In genomic region chr2:60773592-60773991, GRCm38 (mm10) we compare ENCODE assay signal across 9 mouse cellular contexts. TPM values are rescaled to one million over a fixed set of nuclear protein-coding genes. Genes with fewer than 3 reads are reported as not detected.
DNase-seq lines count a peak whose midpoint lies in the region; ATAC-seq lines count a peak whose summit lies in the region.
"Had no signal": no experiment of that assay in that cellular context is flagged by ENCODE, and none has a peak within 500 bp of the region (broad histone marks: within the 10 kb centered on the region; RNA-seq: fewer than 3 reads in every experiment).

No protein-coding gene starts in this region.

- WGBS in embryonic facial prominence, embryonic 14.5 days, result 83% methylated on average over 5 of the region's 5 CpGs
- WGBS in embryonic facial prominence, embryonic 10.5 days, result 91% methylated on average over 5 of the region's 5 CpGs
- 77% methylated on average over 5 of the region's 5 CpGs for WGBS in forebrain, embryonic 16.5 days
- WGBS in intestine, embryonic 15.5 days, result 80% methylated on average over 5 of the region's 5 CpGs

- DNase-seq in embryonic facial prominence, embryonic 14.5 days (ENCODE audit: low spot score), result peak; percentile 30
- no peak for DNase-seq in embryonic facial prominence, embryonic 10.5 days (ENCODE audit: low spot score)
- peak; percentile 57 for DNase-seq in Muller cell, postnatal 12 days (ENCODE audit: inconsistent ontology term)
- DNase-seq in gastrocnemius, postnatal 14 days, result peak; percentile 45
- DNase-seq in lung, adult 18-20 months, result peak; percentile 59 to 65
- DNase-seq in retina, postnatal 1 day, result no peak

- no peak overlapping the region for H3K4me3 ChIP-seq in embryonic facial prominence, embryonic 14.5 days (ENCODE audit: low read depth, low read length)
- no peak overlapping the region for H3K4me3 ChIP-seq in embryonic facial prominence, embryonic 10.5 days
- H3K4me3 ChIP-seq in forebrain, embryonic 16.5 days (replicated peaks; ENCODE audit: low read length), result no peak overlapping the region
- no peak overlapping the region for H3K4me3 ChIP-seq in intestine, embryonic 15.5 days (replicated peaks)
- H3K4me3 ChIP-seq: limb, embryonic 15.5 days had no signal

- no peak overlapping the region for H3K9ac ChIP-seq in embryonic facial prominence, embryonic 14.5 days (ENCODE audit: low read depth, low read length)
- H3K9ac ChIP-seq in forebrain, embryonic 16.5 days (replicated peaks; ENCODE audit: low read depth, low read length), result no peak overlapping the region
- no peak overlapping the region for H3K9ac ChIP-seq in intestine, embryonic 15.5 days
- H3K9ac ChIP-seq: limb, embryonic 15.5 days had no signal

- H3K27me3 ChIP-seq in embryonic facial prominence, embryonic 14.5 days (replicated peaks; ENCODE audit: control insufficient read depth, insufficient read depth, low read length), result no peaks in the 10 kb centered on the region
- H3K27me3 ChIP-seq in embryonic facial prominence, embryonic 10.5 days (replicated peaks; ENCODE audit: low read depth, poor library complexity, severe bottlenecking), result no peaks in the 10 kb centered on the region
- no peaks in the 10 kb centered on the region; the same call in 1 of the 2 replicates for H3K27me3 ChIP-seq in forebrain, embryonic 16.5 days (replicated peaks; ENCODE audit: control insufficient read depth, insufficient read depth, low read length)
- H3K27me3 ChIP-seq in intestine, embryonic 15.5 days (replicated peaks), result no peaks in the 10 kb centered on the region
- H3K27me3 ChIP-seq: limb, embryonic 15.5 days had no signal

- intact Hi-C loops in gastrocnemius, postnatal 14 days (cut with DNase I; ENCODE audit: low total_unique reads), result no loop called here

- peaks cover 12% of the 10 kb centered on the region for H3K9me3 ChIP-seq in embryonic facial prominence, embryonic 14.5 days (ENCODE audit: control insufficient read depth, low read length)
- peaks cover 12% of the 10 kb centered on the region for H3K9me3 ChIP-seq in embryonic facial prominence, embryonic 10.5 days
- H3K9me3 ChIP-seq in forebrain, embryonic 16.5 days (ENCODE audit: control insufficient read depth, low read length), result peaks cover 3% of the 10 kb centered on the region; the same call in 1 of the 2 replicates
- no peaks in the 10 kb centered on the region for H3K9me3 ChIP-seq in intestine, embryonic 15.5 days
- H3K9me3 ChIP-seq: limb, embryonic 15.5 days had no signal

- peaks cover 91% of the 10 kb centered on the region for H3K36me3 ChIP-seq in embryonic facial prominence, embryonic 14.5 days (ENCODE audit: control insufficient read depth, insufficient read depth, low read length)
- peaks cover 99% of the 10 kb centered on the region for H3K36me3 ChIP-seq in embryonic facial prominence, embryonic 10.5 days (replicated peaks)
- H3K36me3 ChIP-seq in forebrain, embryonic 16.5 days (ENCODE audit: control insufficient read depth, insufficient read depth), result no peaks in the 10 kb centered on the region
- H3K36me3 ChIP-seq in intestine, embryonic 15.5 days, result peaks cover 20% of the 10 kb centered on the region

- no peak overlapping the region for H3K27ac ChIP-seq in embryonic facial prominence, embryonic 14.5 days (replicated peaks; ENCODE audit: low read depth, low read length)
- no peak overlapping the region for H3K27ac ChIP-seq in embryonic facial prominence, embryonic 10.5 days (replicated peaks)
- H3K27ac ChIP-seq in forebrain, embryonic 16.5 days (ENCODE audit: low read length), result no peak overlapping the region
- no peak overlapping the region for H3K27ac ChIP-seq in intestine, embryonic 15.5 days
- H3K27ac ChIP-seq: limb, embryonic 15.5 days had no signal

- ATAC-seq in embryonic facial prominence, embryonic 14.5 days (ENCODE audit: low read depth), result no peak
- ATAC-seq in forebrain, embryonic 16.5 days, result no peak
- no peak for ATAC-seq in intestine, embryonic 15.5 days

- no peak overlapping the region for H3K4me2 ChIP-seq in embryonic facial prominence, embryonic 14.5 days (ENCODE audit: low read depth, low read length)
- H3K4me2 ChIP-seq in forebrain, embryonic 16.5 days (ENCODE audit: low read length), result no peak overlapping the region
- no peak overlapping the region for H3K4me2 ChIP-seq in intestine, embryonic 15.5 days (replicated peaks)
- H3K4me2 ChIP-seq: limb, embryonic 15.5 days had no signal

- no peaks in the 10 kb centered on the region for H3K4me1 ChIP-seq in embryonic facial prominence, embryonic 14.5 days (ENCODE audit: control insufficient read depth, insufficient read depth, low read length)
- H3K4me1 ChIP-seq in embryonic facial prominence, embryonic 10.5 days, result peaks cover 4% of the 10 kb centered on the region
- no peaks in the 10 kb centered on the region for H3K4me1 ChIP-seq in forebrain, embryonic 16.5 days (replicated peaks; ENCODE audit: control insufficient read depth, insufficient read depth, low read length)
- H3K4me1 ChIP-seq in intestine, embryonic 15.5 days (replicated peaks), result no peaks in the 10 kb centered on the region

RNA-seq across cellular contexts. Expression of gene Itgb6, which starts 51.1 kb away (rescaled TPM):
- 3.6 and 4.0 TPM in 2 replicates for polyA plus RNA-seq in embryonic facial prominence, embryonic 14.5 days (2014; fragmentation: Nextera tagmentation; extraction: Ambion mirVana)
- polyA plus RNA-seq in embryonic facial prominence, embryonic 10.5 days (2016; fragmentation: Nextera tagmentation; extraction: Ambion mirVana), result 0.67 and 1.4 TPM in 2 replicates
- 10 to 100 TPM; 18.1 to 26.3 TPM for total RNA-seq in gastrocnemius, postnatal 14 days (2021)
- not detected in 2 replicates for polyA plus RNA-seq in forebrain, embryonic 16.5 days (2015; fragmentation: Nextera tagmentation; extraction: Ambion mirVana)
- 8.8 and 9.0 TPM in 2 replicates for polyA plus RNA-seq in intestine, embryonic 15.5 days (2015; fragmentation: Nextera tagmentation; extraction: Ambion mirVana)

Comparison
In these comparisons a context has a peak if more than half of its experiments do, and no peak if none do; other contexts are left out.
1. DNase-seq: peak in embryonic facial prominence, embryonic 14.5 days (single experiment), Muller cell, postnatal 12 days (single experiment), gastrocnemius, postnatal 14 days (single experiment) and lung, adult 18-20 months (2 of 2); none in embryonic facial prominence, embryonic 10.5 days (single experiment) and retina, postnatal 1 day (single experiment).